Mouse (Mus musculus) c-Kit-positive CD71-positive TER-119-negative erythroid progenitor cells, embryonic 14.5 days (primary cell): ENCODE measurements at regions not wholly inside any gene's neighbourhood (a gene's known extent, or its start where the extent isn't known, plus 50 kb on each side); places are given as distances from the start of the nearest gene placed in this dataset.
A peak's percentile ranks its signal among the peaks of the same experiment; 100 is the strongest.

ENCODE experiments used
- DNase-seq: peaks from one replicate; pipeline ENCODE4 v3.0.0-alpha.2; 2013; ENCODE audit warnings: low read depth

DNA sequence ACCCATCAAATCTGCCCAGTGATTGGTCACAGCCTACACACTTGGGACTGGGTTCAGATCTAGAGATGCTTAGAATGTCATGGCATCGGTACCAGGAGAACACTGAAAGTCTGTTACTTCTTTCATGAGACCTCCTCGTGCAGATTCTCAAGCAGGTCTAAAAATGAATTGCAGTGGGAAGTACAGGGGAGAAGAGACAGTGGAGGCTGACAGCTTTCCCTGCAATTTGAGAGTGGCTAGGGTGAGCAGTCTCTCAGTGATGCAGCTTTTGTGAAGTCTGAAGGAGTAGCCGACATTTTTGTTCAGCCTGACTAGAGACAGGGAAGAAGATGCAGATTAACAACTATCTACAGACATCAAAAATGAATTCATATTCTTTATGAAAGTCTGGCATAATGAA lies 112.5 kb downstream of the Fam198b start:
- no peak for DNase-seq

DNA sequence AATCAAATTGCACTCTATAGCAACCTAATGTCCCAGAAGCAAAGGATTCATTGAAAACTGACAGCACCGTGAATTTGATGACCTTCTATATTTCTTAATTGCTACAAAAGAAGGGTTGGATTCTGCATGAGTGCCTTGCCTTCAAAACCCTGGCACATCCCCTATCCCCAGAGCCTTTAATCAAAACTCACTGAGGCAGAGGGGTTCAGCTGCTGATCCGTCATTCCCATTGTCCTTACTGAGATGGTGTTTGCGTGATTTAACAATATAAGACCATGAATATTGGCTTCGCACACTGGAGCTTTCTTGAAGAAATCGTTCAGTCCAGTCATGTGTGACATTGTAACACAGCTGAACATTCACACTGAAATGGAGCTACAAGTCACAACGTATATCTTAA lies 118.0 kb downstream of the Fam198b start:
- DNase-seq: no peak

DNA sequence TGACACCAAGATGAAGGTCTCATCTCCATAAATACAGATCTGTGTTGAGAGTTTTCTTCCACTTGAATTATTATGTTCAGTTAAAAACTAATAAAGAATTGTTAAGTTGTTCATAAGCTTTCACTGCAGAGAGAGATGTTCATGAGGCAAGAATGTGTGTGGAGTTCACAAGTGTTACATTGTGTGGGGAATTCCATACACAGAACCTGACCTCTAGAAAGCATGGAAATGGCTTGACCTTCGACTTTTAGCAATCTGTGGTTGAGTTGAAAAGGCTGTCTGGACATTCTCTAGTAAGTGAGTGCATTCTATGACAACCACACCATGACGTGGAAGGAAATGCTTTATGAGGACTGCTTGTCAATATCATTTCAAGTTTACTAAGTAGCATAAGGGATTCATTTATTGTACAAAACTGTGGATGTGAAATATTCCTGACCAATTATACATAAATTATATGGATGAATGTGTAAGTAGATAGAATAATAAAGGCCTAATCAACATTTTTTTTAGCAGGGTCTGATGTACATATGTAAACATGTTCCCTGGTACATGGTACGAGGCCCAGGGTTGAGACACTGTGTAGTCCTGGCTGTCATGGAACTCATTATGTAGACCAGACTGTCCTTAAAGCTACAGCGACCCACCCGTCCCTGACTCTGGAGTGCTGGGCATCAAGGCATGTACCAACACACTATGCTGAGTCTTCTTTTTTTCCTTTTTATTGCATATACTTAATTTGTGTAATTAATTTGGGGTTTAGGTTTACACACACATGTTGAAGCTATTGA lies 119.2 kb downstream of the Fam198b start:
- no peak for DNase-seq

DNA sequence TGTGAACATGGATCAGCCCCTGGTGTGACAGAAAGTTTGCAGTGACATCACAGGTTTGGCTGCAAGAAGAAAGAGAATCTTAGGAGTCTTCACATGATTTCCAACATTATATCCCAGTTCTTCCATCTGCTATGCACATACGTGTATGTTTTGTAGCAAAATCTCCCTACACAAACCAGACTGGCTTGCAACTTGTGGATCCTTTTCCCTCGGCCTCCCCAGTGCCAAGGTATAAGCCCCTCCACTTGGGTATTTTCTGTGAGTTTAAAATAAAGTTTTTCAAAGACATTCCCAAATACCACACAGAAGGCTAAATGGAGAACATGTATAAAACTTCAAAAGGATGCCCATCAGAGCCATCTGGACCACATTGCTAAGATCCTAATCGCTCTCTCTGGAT lies 120.2 kb downstream of the Fam198b start:
- DNase-seq: no peak

DNA sequence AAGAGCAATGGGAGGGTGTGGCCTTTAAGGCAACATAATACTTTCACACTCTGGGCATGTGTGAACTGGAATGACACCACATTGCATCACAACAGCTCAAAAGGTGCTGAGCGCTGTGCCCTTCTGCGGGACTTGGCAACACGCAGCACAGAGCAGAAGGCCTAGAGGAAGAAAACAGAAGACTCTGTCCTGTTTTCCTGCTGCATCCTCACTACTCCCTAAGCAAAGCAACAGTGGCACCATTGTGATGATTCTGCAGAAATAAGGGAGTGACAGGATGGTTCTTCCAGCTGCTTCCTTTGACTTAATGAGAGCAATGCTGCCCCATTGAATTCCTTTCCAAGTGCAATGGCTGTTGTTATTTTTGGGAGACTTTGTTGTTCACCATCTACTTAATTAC lies 120.6 kb downstream of the Fam198b start:
- no peak for DNase-seq

DNA sequence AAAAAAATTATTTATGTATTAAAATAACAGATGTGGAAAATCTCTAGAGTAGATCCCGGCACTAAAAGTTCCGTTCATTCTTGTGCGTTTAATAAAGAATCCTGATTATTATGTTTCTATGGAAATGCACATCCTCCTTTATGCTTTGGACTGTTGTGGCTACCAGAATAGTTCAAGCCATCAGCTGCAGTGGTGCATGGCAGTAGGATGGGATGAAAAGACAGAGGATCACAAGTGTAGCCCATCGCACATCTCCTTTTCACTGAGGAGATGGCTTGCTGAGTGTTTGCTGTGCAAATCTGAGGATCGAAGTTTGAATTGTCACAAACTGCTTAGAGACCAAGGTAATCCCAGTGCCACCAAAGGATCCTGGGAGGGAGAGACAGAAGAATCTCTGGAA lies 121.0 kb downstream of the Fam198b start:
- no peak for DNase-seq

DNA sequence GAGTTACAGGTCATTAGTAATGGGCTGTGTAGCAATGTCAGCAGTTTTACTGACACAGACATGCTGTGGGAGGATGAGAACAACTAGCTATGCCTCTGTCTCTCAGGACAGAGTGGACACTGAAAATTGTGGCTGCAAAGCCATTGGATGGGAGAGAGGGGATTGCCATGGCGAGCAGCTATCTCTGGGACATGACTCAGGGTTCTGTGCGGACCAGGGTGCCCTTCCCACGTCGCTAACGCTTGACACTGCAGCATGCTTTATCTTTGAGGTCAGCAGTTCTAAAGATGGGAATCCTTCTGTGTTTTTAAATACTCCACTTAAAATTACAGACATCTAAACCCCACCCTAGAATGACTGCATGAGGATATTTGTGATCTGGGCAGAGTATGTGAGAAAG lies 121.9 kb downstream of the Fam198b start:
- DNase-seq: no peak

DNA sequence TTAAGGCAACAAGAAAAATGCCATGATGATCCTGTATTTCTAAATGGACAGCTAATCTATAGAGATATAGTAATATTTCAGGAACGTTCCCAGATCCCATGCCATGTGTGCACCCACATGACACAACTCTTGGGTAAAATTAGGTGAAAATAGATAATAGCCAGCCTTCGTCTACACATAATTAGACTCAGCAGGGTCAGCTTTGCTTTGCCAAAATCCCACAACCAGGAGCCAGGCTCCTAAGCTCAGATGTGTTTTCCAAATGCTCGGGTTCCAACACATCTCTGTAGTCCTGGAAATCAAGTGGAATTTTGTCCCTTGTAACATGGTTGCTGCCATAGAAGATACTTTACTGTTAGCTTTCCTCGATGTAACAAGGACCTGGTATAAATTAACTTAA lies 122.7 kb downstream of the Fam198b start:
- DNase-seq: no peak

DNA sequence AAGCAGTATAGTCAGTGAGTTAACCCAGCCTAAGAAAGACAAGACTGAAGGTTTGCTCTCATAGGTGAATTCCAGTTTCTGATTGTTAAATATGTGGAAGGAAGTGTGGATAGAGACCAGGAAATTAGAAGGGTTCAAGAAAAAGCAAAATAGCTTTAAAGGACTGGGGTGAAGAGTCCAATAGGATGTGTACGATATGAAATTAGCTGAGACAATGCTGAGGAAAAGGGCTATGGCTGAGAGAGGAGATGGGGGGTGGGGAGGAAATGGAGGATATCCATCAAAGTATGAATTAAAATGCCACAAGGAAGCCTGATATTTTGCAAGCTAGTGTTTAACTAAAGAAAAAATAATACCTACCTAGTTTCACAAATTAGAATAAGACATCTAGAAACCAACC lies 124.9 kb downstream of the Fam198b start:
- no peak for DNase-seq

DNA sequence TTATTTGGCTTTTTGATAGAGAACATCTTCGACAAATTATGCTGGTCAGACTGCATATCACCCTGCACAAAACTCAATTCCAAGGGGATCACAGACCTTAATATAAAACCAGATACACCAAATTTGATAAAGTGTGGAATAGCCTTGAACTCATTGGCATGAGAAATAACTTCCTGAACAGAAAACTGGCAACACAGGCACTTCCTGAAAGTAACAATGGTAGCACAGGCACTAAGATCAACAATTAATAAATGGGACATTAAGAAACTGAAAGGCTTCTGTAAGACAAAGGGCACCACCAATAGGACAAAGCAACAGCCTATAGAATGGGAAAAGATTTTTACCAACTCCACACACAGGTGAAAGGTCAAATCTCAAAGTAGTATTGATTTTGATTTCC lies 141.5 kb downstream of the Fam198b start:
- DNase-seq: no peak

DNA sequence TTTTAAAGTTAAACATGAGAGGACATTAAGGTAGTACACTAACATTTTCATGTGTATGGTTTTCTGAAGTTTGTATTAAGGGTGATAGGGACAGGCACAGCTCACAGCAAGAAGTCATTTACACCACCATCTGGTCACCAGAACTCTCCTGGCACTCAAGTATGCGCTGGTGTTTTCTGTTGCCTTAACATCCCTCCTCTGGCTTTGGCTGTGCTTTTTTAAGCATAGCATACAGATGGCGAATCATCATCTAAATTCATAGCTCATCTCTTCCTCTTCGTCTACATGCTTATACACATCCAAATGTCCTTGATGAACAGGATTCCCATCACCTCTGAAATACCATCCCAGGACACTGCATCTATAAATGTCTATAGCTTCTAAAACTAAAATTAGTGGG lies 148.7 kb downstream of the Fam198b start:
- DNase-seq: no peak

DNA sequence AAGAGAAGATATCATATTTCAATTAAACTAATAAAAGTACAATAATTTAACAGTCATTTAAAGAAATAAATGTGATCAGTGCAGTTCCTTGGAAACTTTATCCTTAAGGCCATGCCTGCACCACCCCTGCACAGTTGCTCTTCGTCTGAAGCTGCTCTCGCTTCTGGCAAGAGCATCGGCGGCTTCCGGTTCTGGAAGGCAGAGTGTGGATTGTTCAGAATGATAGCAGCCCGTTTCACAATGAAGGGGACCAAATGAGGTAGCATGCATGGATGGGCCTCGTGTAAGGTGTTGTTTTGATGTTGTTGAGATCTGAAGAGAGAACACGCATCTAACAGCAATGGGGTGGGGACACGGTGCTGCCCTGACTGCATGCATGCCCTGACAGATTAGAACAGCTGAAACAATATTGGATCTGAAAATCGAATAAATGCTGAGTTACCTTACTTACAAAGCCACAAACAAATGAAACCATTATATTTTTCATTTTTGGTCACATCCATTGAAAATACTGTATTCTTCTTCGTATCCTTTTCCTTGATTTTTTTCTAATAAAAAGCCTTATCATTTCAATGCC lies 154.3 kb downstream of the Fam198b start:
- no peak for DNase-seq

DNA sequence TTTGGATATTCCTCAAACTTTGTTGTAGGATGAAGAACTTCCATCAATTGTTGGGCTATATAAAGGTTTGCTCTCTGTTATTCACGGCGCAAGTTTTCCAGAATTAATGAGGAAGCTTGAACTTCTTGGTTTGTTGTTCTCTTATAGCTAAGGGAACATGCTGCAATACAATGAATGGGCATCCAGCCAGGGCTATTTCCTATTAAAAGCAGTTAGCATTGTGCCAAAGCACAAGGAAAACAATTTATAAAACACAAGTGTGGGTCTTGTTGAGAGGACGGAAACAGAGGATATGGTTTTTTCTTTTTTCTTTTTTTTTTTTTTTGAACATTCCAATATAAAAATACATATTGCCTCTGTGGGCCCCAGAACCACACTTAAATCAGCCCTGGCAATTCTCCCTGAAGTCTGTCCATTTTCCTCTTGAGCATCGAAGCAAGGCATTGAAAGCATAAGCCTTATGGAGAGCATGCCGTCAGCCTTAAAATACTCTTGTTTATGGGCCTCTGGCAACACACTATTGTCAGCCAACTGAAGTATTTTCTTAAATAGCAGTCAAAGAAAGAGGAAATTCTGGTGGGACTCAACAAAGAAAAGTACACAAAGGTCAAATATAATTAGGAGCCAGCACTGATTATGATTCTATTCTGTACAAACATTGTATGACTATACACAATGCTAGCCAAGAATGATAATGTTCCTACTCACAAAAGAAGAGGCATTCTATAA lies 158.6 kb downstream of the Fam198b start:
- no peak for DNase-seq

DNA sequence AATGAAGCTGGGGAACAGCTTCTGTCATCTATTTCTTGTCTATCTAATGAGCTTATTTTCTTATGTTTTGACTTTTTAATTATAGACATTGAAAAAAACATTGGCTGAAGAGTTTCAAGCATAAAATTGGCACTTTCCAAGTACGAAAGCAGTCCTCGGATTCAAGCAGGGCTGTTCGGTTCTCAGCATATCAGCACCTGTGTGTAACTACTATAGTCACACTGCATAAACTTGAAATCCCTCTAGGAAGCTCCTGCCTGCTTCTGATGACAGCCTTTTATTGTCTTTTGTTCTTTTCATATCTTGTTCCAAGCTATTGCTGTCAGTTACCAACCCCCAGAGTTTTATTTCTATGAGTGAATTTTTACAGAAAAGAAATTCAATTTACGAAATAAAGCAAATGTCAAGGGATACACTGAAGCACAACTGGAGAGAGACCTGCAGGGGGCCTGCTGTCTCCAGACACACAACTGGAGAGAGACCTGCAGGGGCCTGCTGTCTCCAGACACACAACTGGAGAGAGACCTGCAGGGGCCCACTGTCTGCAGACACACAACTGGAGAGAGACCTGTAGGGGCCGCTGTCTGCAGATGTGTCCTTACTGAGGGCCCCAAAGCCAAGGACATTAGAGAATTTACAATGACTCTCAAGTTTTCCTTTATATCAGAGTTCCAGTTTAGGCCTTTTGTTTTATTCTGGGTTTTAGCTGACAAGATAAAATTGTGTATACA lies 165.3 kb downstream of the Fam198b start:
- no peak for DNase-seq

DNA sequence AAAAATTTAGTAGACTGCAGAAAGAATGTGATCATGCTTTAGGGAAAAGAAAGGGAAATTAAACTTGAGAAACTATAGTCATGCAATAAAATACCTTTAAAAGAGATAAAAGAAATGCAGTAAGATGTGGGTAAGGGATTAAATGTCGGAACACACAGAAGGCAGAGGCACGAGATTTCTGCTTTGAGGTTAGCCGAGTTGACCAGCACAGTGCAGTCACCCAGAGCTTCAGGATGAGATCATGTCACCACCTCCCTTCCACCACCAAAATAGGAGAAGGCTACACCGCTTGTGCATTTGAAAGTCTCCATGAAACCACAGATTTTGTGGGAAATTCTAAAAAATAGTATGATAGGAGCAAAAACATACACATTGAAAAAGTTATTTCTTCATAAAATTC lies 166.6 kb downstream of the Fam198b start:
- no peak for DNase-seq

DNA sequence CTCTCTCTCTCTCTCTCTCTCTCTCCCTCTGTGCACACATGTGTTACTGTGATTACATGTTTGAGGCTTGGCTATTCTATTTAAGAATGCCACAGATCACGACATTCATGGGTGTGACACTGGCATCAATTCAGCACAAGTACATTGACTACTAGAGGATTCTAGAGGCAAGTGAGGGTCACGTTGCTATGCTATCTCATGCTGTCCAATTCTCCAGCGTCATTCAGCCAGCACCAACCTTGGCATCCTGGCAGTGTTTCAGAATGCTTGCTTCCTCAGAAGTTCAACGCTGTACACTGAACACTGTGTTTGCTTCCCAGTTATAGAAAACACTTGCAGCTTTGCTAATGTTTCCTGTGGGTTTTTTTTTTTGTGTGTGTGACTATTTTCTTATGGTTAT lies 167.6 kb downstream of the Fam198b start:
- no peak for DNase-seq

DNA sequence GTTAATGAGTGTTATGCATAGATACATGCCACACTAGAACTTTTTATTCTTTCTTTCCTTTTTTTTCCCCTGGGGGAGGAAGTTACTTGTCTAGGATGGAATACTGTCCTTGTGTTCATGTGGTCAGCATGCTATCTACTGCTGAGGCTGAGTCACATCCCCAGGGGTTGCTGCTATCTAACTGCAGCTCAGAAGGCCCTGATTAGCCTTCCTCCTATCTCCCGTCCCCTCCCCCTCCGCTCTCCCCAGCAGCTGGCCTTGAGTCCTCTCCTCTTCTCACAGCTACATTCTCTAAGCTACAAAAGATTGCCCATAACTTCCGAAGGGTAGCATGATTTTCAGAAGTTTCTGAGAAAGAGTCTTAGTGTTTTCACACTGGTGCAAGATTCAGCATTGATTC lies 168.5 kb downstream of the Fam198b start:
- peak; percentile 7 for DNase-seq

DNA sequence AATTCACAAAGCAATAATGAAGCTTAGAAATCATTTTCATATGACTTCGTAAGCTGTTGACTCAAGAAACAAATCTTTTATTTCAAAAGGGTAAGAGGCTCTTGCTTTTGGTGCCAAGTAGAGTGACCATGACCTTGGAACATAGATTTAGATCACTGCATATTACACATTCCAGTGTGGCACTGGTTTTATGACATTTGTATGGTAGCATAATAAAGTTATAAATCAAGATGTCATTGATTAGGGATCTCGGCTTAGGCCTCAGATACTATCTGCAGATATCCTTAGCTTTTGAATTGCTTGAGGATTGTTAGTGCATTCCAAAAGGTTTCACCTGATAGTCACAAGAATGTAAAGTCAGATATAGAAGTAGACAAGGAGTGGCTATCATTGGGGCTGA lies 169.1 kb downstream of the Fam198b start:
- no peak for DNase-seq

DNA sequence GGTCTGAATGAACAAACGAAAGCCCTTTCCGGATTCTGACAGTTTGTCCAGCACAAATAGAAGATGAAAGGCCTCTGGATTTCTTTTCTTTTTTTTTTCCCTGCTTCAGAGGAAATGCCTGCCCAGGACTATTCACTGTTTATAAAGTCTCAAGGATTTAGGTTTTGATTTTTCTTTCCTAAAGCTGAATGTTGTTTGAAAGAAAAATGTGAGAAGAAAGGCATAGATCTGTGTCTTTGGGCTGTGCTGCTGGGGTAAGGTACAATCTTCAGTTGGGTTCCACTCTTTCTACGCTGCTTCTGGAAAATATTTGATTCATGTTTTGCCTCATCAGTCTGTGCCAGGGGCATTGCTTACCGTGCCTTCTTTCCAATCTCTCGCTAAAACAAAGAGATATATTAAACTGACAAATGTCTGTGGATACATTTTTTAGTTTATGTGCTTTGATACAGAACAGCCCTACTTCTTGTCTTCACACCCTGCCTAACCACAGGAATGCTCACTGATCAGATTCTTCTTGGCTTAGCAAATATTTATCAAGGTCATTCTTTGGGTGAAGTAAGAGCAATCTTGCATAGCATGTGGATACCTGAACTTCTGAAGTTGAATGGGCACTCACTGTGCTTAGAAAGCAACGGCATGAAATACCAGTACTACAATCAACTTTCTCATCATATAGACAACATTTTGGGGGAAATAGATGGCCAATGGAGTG lies 172.5 kb downstream of the Fam198b start:
- DNase-seq: no peak

DNA sequence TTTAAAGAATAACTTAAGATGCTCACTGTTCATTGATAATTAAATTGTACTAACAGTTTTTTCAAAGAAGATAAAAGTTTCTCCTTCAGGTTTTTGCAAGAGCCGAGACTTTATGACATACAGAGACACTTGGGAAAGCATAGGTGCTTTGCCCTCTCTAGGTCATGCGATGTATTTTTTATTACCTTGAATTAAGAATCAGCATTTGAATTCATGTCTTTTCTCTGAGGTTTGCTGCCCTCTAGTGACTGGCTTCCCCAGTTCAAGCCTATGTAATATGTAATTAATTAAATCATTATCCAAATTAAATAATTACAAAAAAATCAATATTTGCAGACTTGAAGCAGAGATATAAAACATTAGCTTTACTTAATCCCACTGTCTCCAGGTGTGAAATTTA lies 174.4 kb downstream of the Fam198b start:
- peak; percentile 36 for DNase-seq

DNA sequence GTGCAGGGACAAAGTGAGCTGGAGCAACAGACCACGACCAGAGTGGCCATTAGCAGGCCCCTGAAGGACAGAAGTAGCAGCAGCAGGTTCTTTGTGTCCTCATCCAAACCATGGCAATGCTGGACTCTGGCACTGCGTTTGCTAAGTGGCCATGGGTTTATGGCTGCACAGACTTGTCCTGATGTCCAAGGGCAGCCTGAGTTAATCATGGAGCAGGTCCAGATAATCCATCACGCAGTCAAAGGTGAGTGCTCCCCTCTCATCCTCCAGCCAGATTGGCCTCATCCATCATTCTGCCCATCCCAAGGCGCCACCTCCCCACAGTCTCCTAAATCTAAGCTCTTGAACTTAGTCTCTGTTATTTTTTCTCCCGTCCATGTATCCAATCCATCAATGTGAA lies 186.4 kb downstream of the Fam198b start:
- no peak for DNase-seq

DNA sequence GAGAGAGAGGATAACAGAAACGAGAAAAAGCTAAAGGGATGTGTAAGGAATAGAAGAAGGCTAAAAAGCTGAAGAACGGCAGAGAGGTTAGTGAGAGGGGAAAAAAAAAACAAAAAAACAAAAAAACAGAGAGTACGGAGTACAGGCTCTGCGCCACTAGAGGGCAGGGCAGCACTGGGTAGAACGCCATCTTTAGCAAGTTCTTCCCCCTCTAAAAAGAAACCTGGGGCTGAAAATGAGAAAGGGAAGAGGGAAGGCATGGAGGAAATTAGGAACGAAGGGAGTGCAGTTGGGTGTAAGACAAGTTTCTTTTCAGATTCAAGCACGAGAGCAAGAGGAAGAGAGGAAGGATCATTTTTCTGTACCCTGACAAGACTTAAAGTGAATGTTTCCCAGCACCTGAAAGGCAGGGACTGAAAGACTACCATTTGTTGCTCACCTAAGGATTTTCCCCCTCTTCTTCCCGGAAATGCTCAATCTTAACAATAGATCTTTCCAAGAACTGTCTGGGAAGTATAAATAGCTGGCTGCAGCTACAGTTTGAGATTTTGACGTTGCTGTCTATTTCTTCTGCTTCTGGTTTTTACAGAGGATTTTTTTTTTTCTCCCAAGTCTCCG lies 195.6 kb downstream of the Fam198b start:
- DNase-seq: peak; percentile 21
